In genomic region chr3:54745799-54746198, GRCm38 (mm10) we compare ENCODE assay signal across 9 mouse cellular contexts. TPM values are rescaled to one million over a fixed set of nuclear protein-coding genes. Genes with fewer than 3 reads are reported as not detected.
A peak's percentile ranks its signal among the peaks of the same experiment; 100 is the strongest.
DNase-seq lines count a peak whose midpoint lies in the region; ATAC-seq and TF ChIP-seq lines count a peak whose summit lies in the region.
"Had no signal": no experiment of that assay in that cellular context is flagged by ENCODE, and none has a peak within 500 bp of the region (broad histone marks: within the 10 kb centered on the region; RNA-seq: fewer than 3 reads in every experiment).

No protein-coding gene starts in this region.

- no peaks in the 10 kb centered on the region for H3K9me3 ChIP-seq in embryonic facial prominence, embryonic 10.5 days
- H3K9me3 ChIP-seq: limb, embryonic 12.5 days had no signal

- no peaks in the 10 kb centered on the region for H3K27me3 ChIP-seq in thymus, adult 2 months (ENCODE audit: control insufficient read depth, insufficient read depth, low read length)
- no peaks in the 10 kb centered on the region for H3K27me3 ChIP-seq in embryonic facial prominence, embryonic 10.5 days (replicated peaks; ENCODE audit: low read depth, poor library complexity, severe bottlenecking)
- H3K27me3 ChIP-seq: limb, embryonic 12.5 days had no signal

- peak; percentile 53; the same call in 1 of the 2 replicates for TF ChIP-seq CTCF in thymus, adult 2 months (IDR thresholded peaks at IDR 0.05; ENCODE audit: borderline replicate concordance, control insufficient read depth, extremely low read depth, insufficient read depth, low read length, poor library complexity)

- H3K36me3 ChIP-seq in thymus, adult 2 months (ENCODE audit: control insufficient read depth, insufficient read depth, low read length), result peaks cover 81% of the 10 kb centered on the region
- H3K36me3 ChIP-seq in embryonic facial prominence, embryonic 10.5 days (replicated peaks), result peaks cover 99% of the 10 kb centered on the region

- intact Hi-C loops in heart, postnatal 36 days (cut with DNase I), result no loop called here

- H3K4me3 ChIP-seq in thymus, adult 2 months (ENCODE audit: control insufficient read depth, insufficient read depth, low read length), result no peak overlapping the region
- H3K4me3 ChIP-seq in embryonic facial prominence, embryonic 10.5 days, result no peak overlapping the region
- H3K4me3 ChIP-seq: limb, embryonic 12.5 days had no signal

- WGBS in thymus, adult 2 months, result 79% methylated on average over 5 of the region's 5 CpGs
- 63% methylated on average over 5 of the region's 5 CpGs for WGBS in embryonic facial prominence, embryonic 10.5 days

- H3K4me1 ChIP-seq in thymus, adult 2 months (replicated peaks; ENCODE audit: control insufficient read depth, insufficient read depth, low read length), result no peaks in the 10 kb centered on the region
- no peaks in the 10 kb centered on the region for H3K4me1 ChIP-seq in embryonic facial prominence, embryonic 10.5 days
- H3K4me1 ChIP-seq: limb, embryonic 12.5 days had no signal

- TF ChIP-seq POLR2A in thymus, adult 2 months (IDR thresholded peaks at IDR 0.05; ENCODE audit: control insufficient read depth, extremely low read depth, insufficient read depth, low read length, poor library complexity), result no peak

- ATAC-seq in megakaryocyte-erythroid progenitor cell, adult 5-6 weeks (replicated peaks; ENCODE audit: low FRiP score, low TSS enrichment, poor library complexity, severe bottlenecking), result peak; percentile 89

- peak; percentile 38 for DNase-seq in heart, postnatal 4 days
- no peak for DNase-seq in heart, postnatal 36 days
- peak; percentile 26 for DNase-seq in thymus, adult 2 months
- no peak for DNase-seq in thymus, adult 18-20 months
- peak; percentile 43 for DNase-seq in embryonic facial prominence, embryonic 10.5 days (ENCODE audit: low spot score)
- DNase-seq in left cerebral cortex, adult 9 months (ENCODE audit: low spot score in 2 of 2), result no peak
- DNase-seq in yolk sac, embryonic 10.5 days (ENCODE audit: low spot score), result no peak

- no peak overlapping the region for H3K27ac ChIP-seq in thymus, adult 2 months (ENCODE audit: control insufficient read depth, insufficient read depth, low read length)
- no peak overlapping the region for H3K27ac ChIP-seq in embryonic facial prominence, embryonic 10.5 days (replicated peaks)
- H3K27ac ChIP-seq: limb, embryonic 12.5 days had no signal

RNA-seq across cellular contexts. Expression of gene Smad9, which starts 9.6 kb away (rescaled TPM):
- 1 to 10 TPM; 1.5 to 1.8 TPM for total RNA-seq in heart, postnatal 4 days (2021)
- 1 to 10 TPM; 1.6 to 3.0 TPM for total RNA-seq in heart, postnatal 36 days (2021)
- polyA plus RNA-seq in thymus, adult 2 months (2012; rRNA removed), result 0.20 and 0.36 TPM in 2 replicates
- polyA plus RNA-seq in embryonic facial prominence, embryonic 10.5 days (2016; fragmentation: Nextera tagmentation; extraction: Ambion mirVana), result 0.42 and 0.73 TPM in 2 replicates
- total RNA-seq in megakaryocyte-erythroid progenitor cell, adult 5-6 weeks (2014; fragmentation: Nextera tagmentation), result not detected in 2 replicates
- not detected in 2 replicates for total RNA-seq in megakaryocyte-erythroid progenitor cell, adult 5-6 weeks (2017)

RNA-seq across cellular contexts. Expression of gene Alg5, which starts 10.5 kb away (rescaled TPM):
- 10 to 100 TPM; 19.2 to 24.0 TPM for total RNA-seq in heart, postnatal 4 days (2021)
- total RNA-seq in heart, postnatal 36 days (2021), result 10 to 100 TPM in 1 of 2 experiments, 1 to 10 TPM in 1; 9.9 to 11.5 TPM
- polyA plus RNA-seq in thymus, adult 2 months (2012; rRNA removed), result 13.2 and 15.7 TPM in 2 replicates
- 41.0 and 42.1 TPM in 2 replicates for polyA plus RNA-seq in embryonic facial prominence, embryonic 10.5 days (2016; fragmentation: Nextera tagmentation; extraction: Ambion mirVana)
- 27.8 and 29.6 TPM in 2 replicates for total RNA-seq in megakaryocyte-erythroid progenitor cell, adult 5-6 weeks (2014; fragmentation: Nextera tagmentation)
- total RNA-seq in megakaryocyte-erythroid progenitor cell, adult 5-6 weeks (2017), result 37.9 and 46.2 TPM in 2 replicates

RNA-seq across cellular contexts. Expression of gene Exosc8, which starts 10.6 kb away (rescaled TPM):
- 10 to 100 TPM; 40.3 to 44.7 TPM for total RNA-seq in heart, postnatal 4 days (2021)
- total RNA-seq in heart, postnatal 36 days (2021), result 10 to 100 TPM; 19.0 to 22.1 TPM
- polyA plus RNA-seq in thymus, adult 2 months (2012; rRNA removed), result 73.9 and 76.4 TPM in 2 replicates
- 182 and 191 TPM in 2 replicates for polyA plus RNA-seq in embryonic facial prominence, embryonic 10.5 days (2016; fragmentation: Nextera tagmentation; extraction: Ambion mirVana)
- total RNA-seq in megakaryocyte-erythroid progenitor cell, adult 5-6 weeks (2014; fragmentation: Nextera tagmentation), result 185 and 256 TPM in 2 replicates
- total RNA-seq in megakaryocyte-erythroid progenitor cell, adult 5-6 weeks (2017), result 247 and 289 TPM in 2 replicates

RNA-seq across cellular contexts. Expression of gene Gm21958, which starts 31.6 kb away (rescaled TPM):
- not detected for total RNA-seq in heart, postnatal 4 days (2021)
- not detected for total RNA-seq in heart, postnatal 36 days (2021)
- not detected in 2 replicates for polyA plus RNA-seq in thymus, adult 2 months (2012; rRNA removed)
- 0.28 TPM in 1 of 2 replicates, not detected in the other for polyA plus RNA-seq in embryonic facial prominence, embryonic 10.5 days (2016; fragmentation: Nextera tagmentation; extraction: Ambion mirVana)
- not detected in 2 replicates for total RNA-seq in megakaryocyte-erythroid progenitor cell, adult 5-6 weeks (2014; fragmentation: Nextera tagmentation)
- not detected in 2 replicates for total RNA-seq in megakaryocyte-erythroid progenitor cell, adult 5-6 weeks (2017)
- polyA plus RNA-seq: limb, embryonic 12.5 days had no signal

RNA-seq across cellular contexts. Expression of gene Supt20, which starts 53.2 kb away (rescaled TPM):
- total RNA-seq in heart, postnatal 4 days (2021), result 10 to 100 TPM; 49.8 to 50.5 TPM
- 10 to 100 TPM; 19.9 to 20.6 TPM for total RNA-seq in heart, postnatal 36 days (2021)
- polyA plus RNA-seq in thymus, adult 2 months (2012; rRNA removed), result 103 and 117 TPM in 2 replicates
- polyA plus RNA-seq in embryonic facial prominence, embryonic 10.5 days (2016; fragmentation: Nextera tagmentation; extraction: Ambion mirVana), result 114 and 115 TPM in 2 replicates
- 107 and 111 TPM in 2 replicates for total RNA-seq in megakaryocyte-erythroid progenitor cell, adult 5-6 weeks (2014; fragmentation: Nextera tagmentation)
- 53.4 and 83.3 TPM in 2 replicates for total RNA-seq in megakaryocyte-erythroid progenitor cell, adult 5-6 weeks (2017)

Comparison
In these comparisons a context has a peak if more than half of its experiments do, and no peak if none do; other contexts are left out.
1. DNase-seq: peak in heart, postnatal 4 days (single experiment), thymus, adult 2 months (single experiment) and embryonic facial prominence, embryonic 10.5 days (single experiment); none in heart, postnatal 36 days (0 of 2), thymus, adult 18-20 months (0 of 2), left cerebral cortex, adult 9 months (0 of 2) and yolk sac, embryonic 10.5 days (single experiment).
2. RNA of gene Exosc8, which starts 10.6 kb away (total RNA-seq): 185 to 289 TPM in megakaryocyte-erythroid progenitor cell, adult 5-6 weeks; 40.3 to 44.7 TPM in heart, postnatal 4 days and 19.0 to 22.1 TPM in heart, postnatal 36 days; every median in the first group is over 4 times any median in the second.